Mouse (Mus musculus) lung, postnatal 0 days (tissue): ENCODE results near the gene Mfn2.

ENCODE experiments used
- CTCF ChIP-seq: IDR thresholded peaks from 2 replicates; pipeline ENCODE4 v1.5.1; 2016; ENCODE audit warnings: antibody characterized with exemption, mild to moderate bottlenecking
- EP300 ChIP-seq: IDR thresholded peaks from 2 replicates; pipeline ENCODE4 v1.6.1; 2016; ENCODE audit warnings: antibody characterized with exemption, mild to moderate bottlenecking, control low read depth

GRCm38 (mm10) chr4:147941045-147942020 is 36.8 kb upstream of the Mfn2 start:
- TF ChIP-seq EP300 (no peak), CTCF (no peak)
